Mouse (Mus musculus): ENCODE measurements around the gene Uba52. TPM values are rescaled to one million over a fixed set of nuclear protein-coding genes. Genes with fewer than 3 reads are reported as not detected.

Gene Uba52
- total and polyA plus RNA-seq, 2 experiments from 2014 or later, result 510 to 717 TPM

- Histone ChIP-seq H3K9me3 (ENCODE audit: low read length) (no peaks in the 10 kb centered on the region), H3K27me3 (ENCODE audit: insufficient read depth, low read length) (peaks cover 11% of the 10 kb centered on the region; the same call in 1 of the 2 replicates), H3K4me1 (ENCODE audit: insufficient read depth, low read length) (peaks cover 19% of the 10 kb centered on the region; the same call in 1 of the 2 replicates), H3K4me2 (ENCODE audit: low read depth, low read length) (peak overlapping the region; percentile 84), H3K4me3 (ENCODE audit: low read length) (peak overlapping the region; percentile 66), H3K36me3 (ENCODE audit: insufficient read depth, low read length) (peaks cover 15% of the 10 kb centered on the region; the same call in 1 of the 2 replicates), H3K9ac (replicated peaks; ENCODE audit: low read length) (peak overlapping the region; percentile 78), H3K27ac (peak overlapping the region; percentile 94)
- DNase-seq (ENCODE audit: low spot score), result peak; percentile 50
- no peak; the same call in 1 of the 2 replicates for TF ChIP-seq CTCF (IDR thresholded peaks at IDR 0.05; ENCODE audit: low read depth)
- WGBS, result 25% methylated on average over 32 of the region's 32 CpGs
- ATAC-seq, result peak; percentile 25
Observed at GRCm38 (mm10) chr8:70505698-70506327, 4.8 kb downstream of the Uba52 start.

GRCm38 (mm10) chr8:70504851-70505250 is 5.8 kb downstream of the Uba52 start:
- Histone ChIP-seq H3K27me3 (ENCODE audit: insufficient read depth, low read length) (peaks cover 11% of the 10 kb centered on the region), H3K36me3 (ENCODE audit: insufficient read depth, low read length) (peaks cover 15% of the 10 kb centered on the region; the same call in 1 of the 2 replicates), H3K4me1 (ENCODE audit: insufficient read depth, low read length) (peaks cover 19% of the 10 kb centered on the region; the same call in 1 of the 2 replicates), H3K9me3 (ENCODE audit: low read length) (no peaks in the 10 kb centered on the region), H3K27ac (no peak overlapping the region), H3K4me3 (ENCODE audit: low read length) (no peak overlapping the region), H3K4me2 (ENCODE audit: low read depth, low read length) (peak overlapping the region; percentile 84; the same call in 1 of the 2 replicates), H3K9ac (replicated peaks; ENCODE audit: low read length) (no peak overlapping the region)
- ATAC-seq (no peak), DNase-seq (ENCODE audit: low spot score) (peak; percentile 83)
- TF ChIP-seq CTCF (IDR thresholded peaks at IDR 0.05; ENCODE audit: low read depth), result peak; percentile 92
- WGBS, result 71% methylated on average over 3 of the region's 3 CpGs

GRCm38 (mm10) chr8:70504291-70504716 is 6.3 kb downstream of the Uba52 start:
- peak; percentile 65 for DNase-seq (ENCODE audit: low spot score)
- no peak for ATAC-seq
- Histone ChIP-seq H3K4me1 (ENCODE audit: insufficient read depth, low read length) (peaks cover 19% of the 10 kb centered on the region; the same call in 1 of the 2 replicates), H3K27ac (no peak overlapping the region), H3K36me3 (ENCODE audit: insufficient read depth, low read length) (peaks cover 15% of the 10 kb centered on the region; the same call in 1 of the 2 replicates), H3K4me3 (ENCODE audit: low read length) (no peak overlapping the region), H3K4me2 (ENCODE audit: low read depth, low read length) (no peak overlapping the region), H3K9ac (replicated peaks; ENCODE audit: low read length) (no peak overlapping the region), H3K9me3 (ENCODE audit: low read length) (no peaks in the 10 kb centered on the region), H3K27me3 (ENCODE audit: insufficient read depth, low read length) (peaks cover 11% of the 10 kb centered on the region)
- no peak for TF ChIP-seq CTCF (IDR thresholded peaks at IDR 0.05; ENCODE audit: low read depth)
- WGBS, result 24% methylated on average over 16 of the region's 16 CpGs

GRCm38 (mm10) chr8:70503062-70503750 is 7.4 kb downstream of the Uba52 start:
- Histone ChIP-seq H3K27ac (no peak overlapping the region), H3K9me3 (ENCODE audit: low read length) (no peaks in the 10 kb centered on the region), H3K4me2 (ENCODE audit: low read depth, low read length) (no peak overlapping the region), H3K36me3 (ENCODE audit: insufficient read depth, low read length) (peaks cover 10% of the 10 kb centered on the region; the same call in 1 of the 2 replicates), H3K4me3 (ENCODE audit: low read length) (0 out of 2 replicates have a peak overlapping the region, but pooled peaks have one; percentile 2), H3K9ac (replicated peaks; ENCODE audit: low read length) (no peak overlapping the region), H3K4me1 (ENCODE audit: insufficient read depth, low read length) (peaks cover 15% of the 10 kb centered on the region; the same call in 1 of the 2 replicates), H3K27me3 (ENCODE audit: insufficient read depth, low read length) (peaks cover 16% of the 10 kb centered on the region)
- peak; percentile 76 for TF ChIP-seq CTCF (IDR thresholded peaks at IDR 0.05; ENCODE audit: low read depth)
- WGBS, result 18% methylated on average over 46 of the region's 46 CpGs
- DNase-seq (ENCODE audit: low spot score) (peak; percentile 70), ATAC-seq (no peak)

- Histone ChIP-seq H3K27me3 (ENCODE audit: insufficient read depth, low read length) (peaks cover 16% of the 10 kb centered on the region), H3K4me2 (ENCODE audit: low read depth, low read length) (0 out of 2 replicates have a peak overlapping the region, but pooled peaks have one; percentile 8), H3K4me1 (ENCODE audit: insufficient read depth, low read length) (peaks cover 15% of the 10 kb centered on the region; the same call in 1 of the 2 replicates), H3K27ac (no peak overlapping the region), H3K9ac (replicated peaks; ENCODE audit: low read length) (no peak overlapping the region), H3K4me3 (ENCODE audit: low read length) (no peak overlapping the region), H3K36me3 (ENCODE audit: insufficient read depth, low read length) (peaks cover 5% of the 10 kb centered on the region; the same call in 1 of the 2 replicates), H3K9me3 (ENCODE audit: low read length) (no peaks in the 10 kb centered on the region)
- ATAC-seq (no peak), DNase-seq (ENCODE audit: low spot score) (no peak)
- 41% methylated on average over 12 of the region's 12 CpGs for WGBS
- TF ChIP-seq CTCF (IDR thresholded peaks at IDR 0.05; ENCODE audit: low read depth), result no peak
Observed at GRCm38 (mm10) chr8:70502540-70502939, 8.1 kb downstream of the Uba52 start.

- Histone ChIP-seq H3K27ac (no peak overlapping the region), H3K36me3 (ENCODE audit: insufficient read depth, low read length) (no peaks in the 10 kb centered on the region), H3K9me3 (ENCODE audit: low read length) (no peaks in the 10 kb centered on the region), H3K9ac (replicated peaks; ENCODE audit: low read length) (0 out of 2 replicates have a peak overlapping the region, but pooled peaks have one; percentile 7), H3K4me3 (ENCODE audit: low read length) (no peak overlapping the region), H3K27me3 (ENCODE audit: insufficient read depth, low read length) (peaks cover 16% of the 10 kb centered on the region), H3K4me2 (ENCODE audit: low read depth, low read length) (0 out of 2 replicates have a peak overlapping the region, but pooled peaks have one; percentile 8), H3K4me1 (ENCODE audit: insufficient read depth, low read length) (peaks cover 15% of the 10 kb centered on the region; the same call in 1 of the 2 replicates)
- 12% methylated on average over 23 of the region's 23 CpGs for WGBS
- ATAC-seq (no peak), DNase-seq (ENCODE audit: low spot score) (peak; percentile 57)
- 0 out of 2 replicates have a peak, but pooled peaks have one; percentile 1 for TF ChIP-seq CTCF (IDR thresholded peaks at IDR 0.05; ENCODE audit: low read depth)
Observed at GRCm38 (mm10) chr8:70501820-70502529, 8.6 kb downstream of the Uba52 start.

Measured in hindbrain, postnatal 0 days (tissue).